Mouse (Mus musculus) right cerebral cortex, postnatal 10 days (tissue): ENCODE data around the gene Lurap1l.

ENCODE experiments used
- DNase-seq, 2 experiments: peaks; one replicate each; pipeline ENCODE4 v3.0.0; 2021; ENCODE audit warnings: low spot score in 2 of 2

Gene Lurap1l

GRCm38 (mm10) chr4:81003528-81003927, 93.1 kb downstream of the Lurap1l start:
- no peak for DNase-seq
